Mouse (Mus musculus) MEL (cell line): ENCODE measurements around the gene Tmcc3. TPM values are rescaled to one million over a fixed set of nuclear protein-coding genes. Genes with fewer than 3 reads are reported as not detected.

Source experiments
- DNase-seq: peaks from one replicate; pipeline ENCODE4 v3.0.0; 2011; ENCODE audit warnings: low read depth, low spot score
- H3K27ac ChIP-seq: 2 replicates; pipeline ENCODE4 v1.5.1; 2012; ENCODE audit warnings: low read depth, mild to moderate bottlenecking, control low read depth, low read length, moderate library complexity; ENCODE audit not compliant: control insufficient read depth
- H3K27me3 ChIP-seq, 2 experiments: fragments of 150-350 bp in 1 of 2; sonication (generic) in 1 of 2; 2 replicates each; pipeline ENCODE4 v1.6.1; 2012; ENCODE audit warnings: low read length in 2 of 2, mild to moderate bottlenecking in 2 of 2, improper control_type of control experiment in 1 of 2, moderate library complexity in 1 of 2; ENCODE audit not compliant: insufficient read depth in 2 of 2, control insufficient read depth in 1 of 2
- H3K36me3 ChIP-seq, 2 experiments: 2 replicates each; pipeline ENCODE4 v1.6.1; 2012 to 2014; ENCODE audit warnings: low read length in 2 of 2, improper control_type of control experiment in 1 of 2, inconsistent platforms in 1 of 2, mild to moderate bottlenecking in 1 of 2; ENCODE audit not compliant: insufficient read depth in 2 of 2, control insufficient read depth in 1 of 2
- H3K4me1 ChIP-seq, 2 experiments: fragments of 150-350 bp in 1 of 2; sonication (generic) in 1 of 2; 2 replicates each; pipeline ENCODE4 v1.6.1; 2012; ENCODE audit warnings: low read length in 2 of 2, improper control_type of control experiment in 1 of 2, mild to moderate bottlenecking in 1 of 2; ENCODE audit not compliant: insufficient read depth in 2 of 2, control insufficient read depth in 1 of 2
- H3K4me3 ChIP-seq, 2 experiments: fragments of 150-350 bp in 1 of 2; sonication (generic) in 1 of 2; 2 replicates each; pipeline ENCODE4 v1.5.1; 2012; ENCODE audit warnings: low read depth in 2 of 2, low read length in 2 of 2, mild to moderate bottlenecking in 2 of 2, moderate library complexity in 2 of 2, control low read depth in 1 of 2, improper control_type of control experiment in 1 of 2; ENCODE audit not compliant: control insufficient read depth in 1 of 2, insufficient read depth in 1 of 2
- H3K79me2 ChIP-seq: 2 replicates; pipeline ENCODE4 v1.6.1; 2012; ENCODE audit warnings: mild to moderate bottlenecking, low read length, moderate library complexity; ENCODE audit not compliant: control insufficient read depth, poor library complexity, insufficient read depth
- H3K9ac ChIP-seq: 2 replicates; pipeline ENCODE4 v1.6.1; 2012; ENCODE audit warnings: low read depth, mild to moderate bottlenecking, control low read depth, low read length, moderate library complexity; ENCODE audit not compliant: control insufficient read depth, poor library complexity, severe bottlenecking
- H3K9me3 ChIP-seq: fragments of 150-350 bp; sonication (generic); replicated peaks from 2 replicates; pipeline ENCODE4 v1.6.1; 2012; ENCODE audit warnings: mild to moderate bottlenecking, low read length, improper control_type of control experiment, moderate library complexity; ENCODE audit not compliant: insufficient read depth
- BHLHE40 ChIP-seq: IDR thresholded peaks from 2 replicates; pipeline ENCODE4 v1.6.1; 2012; ENCODE audit warnings: low read depth, mild to moderate bottlenecking, inconsistent platforms, low read length, improper control_type of control experiment, borderline replicate concordance
- CHD1 ChIP-seq: IDR thresholded peaks from 2 replicates; pipeline ENCODE4 v1.6.1; 2012; ENCODE audit warnings: low read depth, mild to moderate bottlenecking, inconsistent platforms, low read length, improper control_type of control experiment
- CHD2 ChIP-seq: IDR thresholded peaks from 2 replicates; pipeline ENCODE4 v1.6.1; 2011; ENCODE audit warnings: low read length, improper control_type of control experiment
- EP300 ChIP-seq, 2 experiments: IDR thresholded peaks; 2 replicates each; pipeline ENCODE4 v1.6.1; 2011; ENCODE audit warnings: improper control_type of control experiment in 2 of 2, low read length in 2 of 2, low read depth in 1 of 2, mild to moderate bottlenecking in 1 of 2
- ETS1 ChIP-seq: IDR thresholded peaks from 2 replicates; pipeline ENCODE4 v1.6.1; 2012; ENCODE audit warnings: low read depth, mild to moderate bottlenecking, inconsistent platforms, low read length, improper control_type of control experiment, moderate library complexity
- HCFC1 ChIP-seq: IDR thresholded peaks from 2 replicates; pipeline ENCODE4 v1.6.1; 2012; ENCODE audit warnings: low read depth, mild to moderate bottlenecking, inconsistent platforms, low read length, improper control_type of control experiment, moderate library complexity
- JUND ChIP-seq: IDR thresholded peaks from 2 replicates; pipeline ENCODE4 v1.6.1; 2011; ENCODE audit warnings: low read depth, mild to moderate bottlenecking, improper control_type of control experiment, low read length
- MAX ChIP-seq: IDR thresholded peaks from 2 replicates; pipeline ENCODE4 v1.6.1; 2011; ENCODE audit warnings: low read length, improper control_type of control experiment
- MAZ ChIP-seq: IDR thresholded peaks from 2 replicates; pipeline ENCODE4 v1.6.1; 2012; ENCODE audit warnings: low read depth, mild to moderate bottlenecking, inconsistent platforms, low read length, improper control_type of control experiment
- MEF2A ChIP-seq: IDR thresholded peaks from 2 replicates; pipeline ENCODE4 v1.6.1; 2014; ENCODE audit warnings: low read depth, mild to moderate bottlenecking, inconsistent platforms, low read length, improper control_type of control experiment; ENCODE audit not compliant: poor library complexity, insufficient replicate concordance, severe bottlenecking; ENCODE audit errors: extremely low read depth
- MYC ChIP-seq: IDR thresholded peaks from 2 replicates; pipeline ENCODE4 v1.6.1; 2011; ENCODE audit warnings: low read depth, mild to moderate bottlenecking, low read length, improper control_type of control experiment, moderate library complexity
- NELFE ChIP-seq: IDR thresholded peaks from 2 replicates; pipeline ENCODE4 v1.6.1; 2011; ENCODE audit warnings: low read depth, low read length, improper control_type of control experiment
- NRF1 ChIP-seq: IDR thresholded peaks from 2 replicates; pipeline ENCODE4 v1.6.1; 2014; ENCODE audit warnings: low read depth, mild to moderate bottlenecking, inconsistent platforms, low read length, improper control_type of control experiment, moderate library complexity; ENCODE audit not compliant: poor library complexity, insufficient read depth, severe bottlenecking
- POLR2AphosphoS2 ChIP-seq: IDR thresholded peaks from 2 replicates; pipeline ENCODE4 v1.6.1; 2011; ENCODE audit warnings: low read length, improper control_type of control experiment
- SMC3 ChIP-seq: IDR thresholded peaks from 2 replicates; pipeline ENCODE4 v1.6.1; 2011; ENCODE audit warnings: low read depth, low read length, improper control_type of control experiment
- TAL1 ChIP-seq: IDR thresholded peaks from 2 replicates; pipeline ENCODE4 v1.6.1; 2012; ENCODE audit warnings: mild to moderate bottlenecking, inconsistent platforms, low read length, moderate library complexity, mixed read lengths
- polyA plus RNA-seq, 2 experiments: library from polyadenylated mRNA; stranded (reverse) in 1 of 2; unstranded in 1 of 2; fragments of >175 nt in 1 of 2; fragments of >200 nt in 1 of 2; gene quantifications; 2 replicates each; pipeline versions ENCODE4 v1.2.1 to v1.2.4; 2012; ENCODE audit warnings: low replicate concordance in 2 of 2, low read depth in 1 of 2; ENCODE audit not compliant: insufficient read length in 2 of 2, insufficient read depth in 1 of 2, missing spikeins in 1 of 2
- total RNA-seq: library from RNA; depleted of rRNA; stranded (reverse); fragments of 300-350 nt; gene quantifications from 2 replicates; pipeline ENCODE4 v1.2.3, GENCODE M21; 2012

Gene Tmcc3
- total and polyA plus RNA-seq, 3 experiments, result 1.3 to 2.6 TPM; not detected in 1

DNA sequence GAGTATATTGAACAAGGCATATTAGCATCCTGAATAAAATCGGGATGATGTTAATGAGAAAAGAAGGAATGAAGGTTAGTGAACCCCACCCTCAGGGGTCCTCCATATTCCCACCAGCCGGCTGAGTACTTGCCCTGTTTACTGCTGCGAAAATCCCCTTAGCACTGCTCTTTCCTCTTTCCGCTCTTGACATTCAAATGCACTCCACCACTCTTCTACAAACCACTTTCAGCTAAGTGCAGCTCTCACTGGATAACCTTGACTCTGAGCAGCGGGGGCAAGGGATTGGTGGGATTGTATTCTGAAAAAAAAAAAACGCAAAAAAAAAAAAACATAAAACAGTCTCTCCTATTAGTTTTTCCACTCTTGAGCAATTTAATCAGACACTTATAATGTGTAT is 118.8 kb downstream of the Tmcc3 start:
- H3K9me3 ChIP-seq, result no peaks in the 10 kb centered on the region
- H3K4me3 ChIP-seq, result no peak overlapping the region
- TF ChIP-seq NELFE (no peak), BHLHE40 (no peak), NRF1 (no peak), MEF2A (no peak)
- H3K79me2 ChIP-seq, result no peaks in the 10 kb centered on the region
- no peaks in the 10 kb centered on the region; a peak in 1 of 4 replicates for H3K27me3 ChIP-seq
- H3K9ac ChIP-seq, result no peak overlapping the region
- DNase-seq, result no peak
- H3K36me3 ChIP-seq, result peaks cover 0 to 2% of the 10 kb centered on the region in 2 experiments; a peak in 1 of 4 replicates
- no peak overlapping the region for H3K27ac ChIP-seq
- H3K4me1 ChIP-seq, result peaks cover 0 to 8% of the 10 kb centered on the region in 2 experiments; a peak in 2 of 4 replicates

DNA sequence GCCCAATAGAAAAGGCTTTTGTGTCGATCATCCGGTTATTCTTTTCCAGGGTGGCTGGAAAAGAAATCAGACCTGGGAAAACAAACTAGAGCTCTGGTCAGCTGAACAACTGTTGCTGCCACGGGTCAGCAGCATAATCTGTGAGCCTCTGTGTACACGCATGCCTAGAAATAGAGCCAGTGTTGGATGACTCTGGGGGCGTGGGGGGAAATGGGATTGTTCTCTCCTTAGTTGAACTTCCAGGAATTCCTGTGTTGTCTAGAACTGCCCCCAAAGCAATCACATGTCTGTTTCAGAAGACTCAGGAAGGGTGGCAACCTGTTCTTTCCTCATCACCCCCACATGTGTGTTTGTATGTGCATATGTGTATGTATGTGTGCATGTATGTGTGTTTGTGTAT is 121.2 kb downstream of the Tmcc3 start:
- Histone ChIP-seq H3K9me3 (no peaks in the 10 kb centered on the region), H3K36me3 (no peaks in the 10 kb centered on the region), H3K9ac (no peak overlapping the region), H3K27ac (no peak overlapping the region), H3K4me3 (no peak overlapping the region), H3K4me1 (no peaks in the 10 kb centered on the region), H3K27me3 (no peaks in the 10 kb centered on the region; a peak in 1 of 4 replicates), H3K79me2 (no peaks in the 10 kb centered on the region)
- DNase-seq, result no peak
- TF ChIP-seq TAL1 (no peak), SMC3 (no peak), EP300 (IDR thresholded peaks at IDR 0.05; ENCODE audit: low read depth in 1 of 2, low read length in 2 of 2) (no peak), JUND (no peak), MAZ (no peak), ETS1 (no peak), MYC (no peak), HCFC1 (no peak), MAX (no peak)

DNA sequence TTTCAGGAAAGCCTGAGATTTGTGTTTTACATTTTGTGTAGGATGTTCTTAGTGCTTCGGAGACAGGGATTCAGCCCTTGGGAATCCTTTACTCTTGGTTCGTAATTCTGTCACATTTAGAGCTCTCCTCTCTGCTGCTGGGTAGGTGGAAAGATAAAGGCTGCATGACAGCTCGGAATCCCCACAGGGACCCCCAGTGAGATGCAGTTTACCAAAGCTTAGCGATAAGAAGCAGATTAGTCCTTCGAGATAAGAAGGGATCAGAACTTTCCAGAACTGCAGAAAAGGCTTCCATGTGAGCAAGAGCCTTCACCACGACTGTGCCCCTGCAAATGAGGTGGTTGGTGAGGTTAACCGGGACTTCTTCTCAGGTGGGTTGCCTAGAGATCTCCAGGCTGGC is 122.2 kb downstream of the Tmcc3 start:
- Histone ChIP-seq H3K27ac (no peak overlapping the region), H3K4me3 (no peak overlapping the region), H3K9ac (no peak overlapping the region), H3K36me3 (no peaks in the 10 kb centered on the region), H3K79me2 (no peaks in the 10 kb centered on the region), H3K9me3 (no peaks in the 10 kb centered on the region), H3K27me3 (no peaks in the 10 kb centered on the region; a peak in 1 of 4 replicates), H3K4me1 (no peaks in the 10 kb centered on the region)
- no peak for TF ChIP-seq CHD2
- TF ChIP-seq POLR2AphosphoS2, result no peak
- TF ChIP-seq CHD1, result no peak
- no peak for DNase-seq
